Mouse (Mus musculus) liver, embryonic 14.5 days (tissue): ENCODE data around the gene Chka.

Experiments
- CTCF ChIP-seq: IDR thresholded peaks from 2 replicates; pipeline ENCODE4 v1.5.1; 2016; ENCODE audit warnings: antibody characterized with exemption, low read depth, control low read depth
- EP300 ChIP-seq: IDR thresholded peaks from 2 replicates; pipeline ENCODE4 v1.6.1; 2016; ENCODE audit warnings: antibody characterized with exemption, low read depth

DNA sequence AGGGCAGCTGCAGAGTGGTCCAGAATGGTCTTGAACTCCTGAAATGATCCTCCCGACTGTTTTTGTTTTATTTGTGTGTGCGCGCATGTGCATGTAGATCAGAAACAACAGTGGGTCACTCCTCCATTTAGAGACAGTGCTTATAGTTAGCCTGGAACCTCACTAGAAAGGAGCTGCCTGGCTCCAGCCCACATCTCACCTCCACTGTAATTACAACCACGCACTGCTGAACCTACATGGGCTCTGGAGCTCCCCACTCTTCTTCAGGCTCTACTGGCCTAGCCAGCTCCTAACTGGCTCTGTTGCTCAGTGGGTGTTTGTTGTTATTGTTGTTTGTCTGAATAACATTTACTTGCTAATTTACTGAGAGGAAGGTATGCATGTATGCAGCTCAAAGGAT lies 48.0 kb downstream of the Chka start:
- no peak for TF ChIP-seq CTCF
- TF ChIP-seq EP300 = no peak
